Mouse (Mus musculus) kidney, postnatal 14 days (tissue): ENCODE measurements around the gene Pskh1.

Experiments
- DNase-seq: peaks from one replicate; pipeline ENCODE4 v3.0.0; 2022; ENCODE audit warnings: mixed read lengths

Gene Pskh1

GRCm38 (mm10) chr8:105961101-105961500 is 60.9 kb downstream of the Pskh1 start:
- no peak for DNase-seq

- DNase-seq: no peak
Measured at GRCm38 (mm10) chr8:105961536-105961935, 61.3 kb downstream of the Pskh1 start.

GRCm38 (mm10) chr8:105964506-105965265 is 64.4 kb downstream of the Pskh1 start:
- DNase-seq: no peak

- DNase-seq: peak; percentile 64
Measured at GRCm38 (mm10) chr8:105965266-105965904, 65.1 kb downstream of the Pskh1 start.

GRCm38 (mm10) chr8:105965905-105966341 is 65.7 kb downstream of the Pskh1 start, which contains the start of gene Slc12a4:
Slc12a4 (minus strand) TSS chr8:105966097.
- peak; percentile 89 for DNase-seq

- no peak for DNase-seq
Measured at GRCm38 (mm10) chr8:105966692-105967311, 66.6 kb downstream of the Pskh1 start.

GRCm38 (mm10) chr8:105969367-105969766 is 69.1 kb downstream of the Pskh1 start:
- DNase-seq: no peak

- DNase-seq: no peak
Measured at GRCm38 (mm10) chr8:105971019-105971720, 70.9 kb downstream of the Pskh1 start.

- no peak for DNase-seq
Measured at GRCm38 (mm10) chr8:105975363-105975762, 75.1 kb downstream of the Pskh1 start.

- DNase-seq: no peak
Measured at GRCm38 (mm10) chr8:105979325-105979724, 79.1 kb downstream of the Pskh1 start, which contains the start of gene Dpep3. Dpep3 (minus strand) TSS chr8:105979429.

GRCm38 (mm10) chr8:105981146-105981545 is 80.9 kb downstream of the Pskh1 start:
- no peak for DNase-seq
